Mouse (Mus musculus) CH12F3 (cell line): ENCODE results near the gene Spaca5.

Experiments
- in situ Hi-C: fragments of 300-500 bp; cut with MboI; formaldehyde crosslinking; loops from 2 replicates; pipeline ENCODE4 v1.14.3; 2020; ENCODE audit warnings: low sequenced_read_pairs

The Spaca5 gene

GRCm38 (mm10) chrX:21068106-21068505 lies at the start of gene Spaca5:
Gene Spaca5 (plus strand): TSS chrX:21068406.
- in situ Hi-C loops, result no loop called here

GRCm38 (mm10) chrX:21061460-21061859 lies 6.7 kb upstream of the Spaca5 start:
- in situ Hi-C loops, result no loop called here

GRCm38 (mm10) chrX:21061866-21062543 lies 6.2 kb upstream of the Spaca5 start, which contains the start of gene Zfp182:
Gene Zfp182 (minus strand): TSS chrX:21062316.
- in situ Hi-C loops, result no loop called here

- in situ Hi-C loops, result no loop called here
These were observed 5.7 kb upstream of the Spaca5 start for GRCm38 (mm10) chrX:21062544-21062890.

GRCm38 (mm10) chrX:21088645-21088982 lies 20.4 kb downstream of the Spaca5 start:
- in situ Hi-C loops, result no loop called here

- in situ Hi-C loops, result no loop called here
These were observed 21.0 kb downstream of the Spaca5 start, which contains the start of gene Zfp300 for GRCm38 (mm10) chrX:21088983-21089866. Gene Zfp300 (minus strand): TSS chrX:21089527.

GRCm38 (mm10) chrX:21089867-21090239 lies 21.6 kb downstream of the Spaca5 start:
- in situ Hi-C loops, result no loop called here

GRCm38 (mm10) chrX:21115520-21115919 lies 47.3 kb downstream of the Spaca5 start, which contains the start of gene Ssxa1:
Gene Ssxa1 (plus strand): TSS chrX:21115820.
- in situ Hi-C loops, result no loop called here
